Mouse (Mus musculus): ENCODE data around the gene Gadd45a.

The Gadd45a gene

GRCm38 (mm10) chr6:67036837-67037628, at the start of gene Gadd45a:
Gadd45a (minus strand) TSS chr6:67037457.
- DNase-seq (ENCODE audit: low spot score) = peak; percentile 99

- peak; percentile 40 for DNase-seq (ENCODE audit: low spot score)
Observed at GRCm38 (mm10) chr6:67085850-67086437, 48.7 kb upstream of the Gadd45a start.

GRCm38 (mm10) chr6:67084465-67084864, 47.2 kb upstream of the Gadd45a start:
- DNase-seq (ENCODE audit: low spot score) = no peak

GRCm38 (mm10) chr6:67081141-67081540, 43.9 kb upstream of the Gadd45a start:
- no peak for DNase-seq (ENCODE audit: low spot score)

- peak; percentile 64 for DNase-seq (ENCODE audit: low spot score)
Observed at GRCm38 (mm10) chr6:67078076-67078475, 40.8 kb upstream of the Gadd45a start.

GRCm38 (mm10) chr6:67077477-67077876, 40.2 kb upstream of the Gadd45a start:
- peak; percentile 92 for DNase-seq (ENCODE audit: low spot score)

- DNase-seq (ENCODE audit: low spot score) = peak; percentile 68
Observed at GRCm38 (mm10) chr6:67076348-67076747, 39.1 kb upstream of the Gadd45a start.

GRCm38 (mm10) chr6:67074868-67075267, 37.6 kb upstream of the Gadd45a start:
- peak; percentile 73 for DNase-seq (ENCODE audit: low spot score)

- DNase-seq (ENCODE audit: low spot score) = no peak
Observed at GRCm38 (mm10) chr6:67073929-67074328, 36.7 kb upstream of the Gadd45a start.

GRCm38 (mm10) chr6:67073446-67073845, 36.2 kb upstream of the Gadd45a start:
- DNase-seq (ENCODE audit: low spot score) = no peak

GRCm38 (mm10) chr6:67071615-67072014, 34.4 kb upstream of the Gadd45a start:
- DNase-seq (ENCODE audit: low spot score) = no peak

GRCm38 (mm10) chr6:67069800-67070315, 32.6 kb upstream of the Gadd45a start:
- DNase-seq (ENCODE audit: low spot score) = peak; percentile 79

GRCm38 (mm10) chr6:67069219-67069762, 32.0 kb upstream of the Gadd45a start:
- peak; percentile 56 for DNase-seq (ENCODE audit: low spot score)

- no peak for DNase-seq (ENCODE audit: low spot score)
Observed at GRCm38 (mm10) chr6:67060057-67060456, 22.8 kb upstream of the Gadd45a start.

GRCm38 (mm10) chr6:67057991-67058696, 20.9 kb upstream of the Gadd45a start:
- no peak for DNase-seq (ENCODE audit: low spot score)

GRCm38 (mm10) chr6:67057574-67057973, 20.3 kb upstream of the Gadd45a start:
- DNase-seq (ENCODE audit: low spot score) = no peak

GRCm38 (mm10) chr6:67056889-67057564, 19.8 kb upstream of the Gadd45a start:
- no peak for DNase-seq (ENCODE audit: low spot score)

- DNase-seq (ENCODE audit: low spot score) = no peak
Observed at GRCm38 (mm10) chr6:67056108-67056888, 19.0 kb upstream of the Gadd45a start.

GRCm38 (mm10) chr6:67050063-67050462, 12.8 kb upstream of the Gadd45a start:
- DNase-seq (ENCODE audit: low spot score) = no peak

- DNase-seq (ENCODE audit: low spot score) = no peak
Observed at GRCm38 (mm10) chr6:67049695-67050038, 12.4 kb upstream of the Gadd45a start.

Measured in adipocyte (in vitro differentiated cells).